Mouse (Mus musculus) liver, embryonic 14.5 days (tissue): Measurements from ENCODE around the gene Ankrd44.

ENCODE experiments used
- CTCF ChIP-seq: IDR thresholded peaks from 2 replicates; pipeline ENCODE4 v1.5.1; 2016; ENCODE audit warnings: antibody characterized with exemption, low read depth, control low read depth
- EP300 ChIP-seq: IDR thresholded peaks from 2 replicates; pipeline ENCODE4 v1.6.1; 2016; ENCODE audit warnings: antibody characterized with exemption, low read depth

GRCm38 (mm10) chr1:54776116-54776515 is 150.1 kb downstream of the Ankrd44 start:
- TF ChIP-seq EP300: no peak
- no peak for TF ChIP-seq CTCF
